Mouse (Mus musculus) ES-CJ7 (cell line): Measurements from ENCODE around the gene Tmem54.

Source experiments
- DNase-seq: peaks from one replicate; pipeline ENCODE4 v3.0.0; 2011; ENCODE audit warnings: low read depth, low spot score

Gene Tmem54

GRCm38 (mm10) chr4:129129387-129129786 lies 24.0 kb downstream of the Tmem54 start:
- DNase-seq, result no peak

GRCm38 (mm10) chr4:129130149-129130548 lies 24.8 kb downstream of the Tmem54 start:
- peak; percentile 67 for DNase-seq

DNA sequence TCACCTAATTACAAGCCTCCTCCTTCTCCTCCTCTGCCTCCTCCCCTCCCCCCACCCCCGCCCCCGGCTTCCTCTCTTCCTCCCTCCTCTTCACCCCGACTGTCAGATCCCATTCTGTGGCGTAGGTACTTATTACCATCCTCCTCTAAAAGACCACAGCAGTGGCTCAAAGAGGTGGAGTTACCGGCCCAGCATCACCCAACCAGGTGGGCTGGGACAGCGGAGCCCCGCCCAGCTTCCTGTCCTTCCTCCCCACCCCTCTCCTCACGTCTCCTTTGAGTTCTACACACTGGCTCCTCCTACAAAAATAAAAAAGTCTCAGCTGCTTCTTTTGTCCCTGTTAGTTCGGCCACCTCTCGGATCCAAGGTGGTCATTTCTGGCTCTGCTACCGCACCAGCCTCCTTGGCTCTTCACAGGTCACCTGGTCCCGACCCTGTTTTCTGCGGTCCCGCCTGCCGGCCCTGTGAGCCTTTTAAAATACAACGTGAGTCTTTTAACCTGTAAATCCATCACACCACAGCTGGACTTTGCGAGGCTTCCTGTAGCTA lies 25.5 kb downstream of the Tmem54 start:
- peak; percentile 92 for DNase-seq

GRCm38 (mm10) chr4:129134799-129135585 lies 29.6 kb downstream of the Tmem54 start:
- DNase-seq, result peak; percentile 85

- no peak for DNase-seq
Measured at GRCm38 (mm10) chr4:129135637-129136036, 30.3 kb downstream of the Tmem54 start.

DNA sequence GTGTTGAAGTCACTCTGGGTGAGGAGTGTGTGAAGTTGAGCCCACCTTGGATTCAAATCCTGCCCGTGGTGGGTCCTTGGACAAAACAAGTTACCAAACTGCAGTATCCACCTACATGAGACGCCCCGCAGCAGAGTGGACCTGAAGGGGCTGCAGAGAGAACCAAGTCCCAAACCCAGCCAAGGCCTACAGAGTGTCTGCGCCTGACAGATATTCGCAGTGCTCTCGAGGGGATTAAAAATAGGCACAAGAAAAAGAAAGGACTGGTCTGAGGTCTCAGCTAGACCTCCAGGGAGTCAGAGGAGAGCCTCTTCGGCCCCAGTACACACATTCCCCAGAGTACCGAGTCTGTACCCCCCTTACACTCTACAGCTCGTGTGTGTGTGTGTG lies 30.8 kb downstream of the Tmem54 start:
- DNase-seq, result no peak

GRCm38 (mm10) chr4:129136579-129137391 lies 31.4 kb downstream of the Tmem54 start, which contains the start of gene Fndc5:
Gene Fndc5, plus strand, starts transcription at chr4:129136999.
- no peak for DNase-seq

DNA sequence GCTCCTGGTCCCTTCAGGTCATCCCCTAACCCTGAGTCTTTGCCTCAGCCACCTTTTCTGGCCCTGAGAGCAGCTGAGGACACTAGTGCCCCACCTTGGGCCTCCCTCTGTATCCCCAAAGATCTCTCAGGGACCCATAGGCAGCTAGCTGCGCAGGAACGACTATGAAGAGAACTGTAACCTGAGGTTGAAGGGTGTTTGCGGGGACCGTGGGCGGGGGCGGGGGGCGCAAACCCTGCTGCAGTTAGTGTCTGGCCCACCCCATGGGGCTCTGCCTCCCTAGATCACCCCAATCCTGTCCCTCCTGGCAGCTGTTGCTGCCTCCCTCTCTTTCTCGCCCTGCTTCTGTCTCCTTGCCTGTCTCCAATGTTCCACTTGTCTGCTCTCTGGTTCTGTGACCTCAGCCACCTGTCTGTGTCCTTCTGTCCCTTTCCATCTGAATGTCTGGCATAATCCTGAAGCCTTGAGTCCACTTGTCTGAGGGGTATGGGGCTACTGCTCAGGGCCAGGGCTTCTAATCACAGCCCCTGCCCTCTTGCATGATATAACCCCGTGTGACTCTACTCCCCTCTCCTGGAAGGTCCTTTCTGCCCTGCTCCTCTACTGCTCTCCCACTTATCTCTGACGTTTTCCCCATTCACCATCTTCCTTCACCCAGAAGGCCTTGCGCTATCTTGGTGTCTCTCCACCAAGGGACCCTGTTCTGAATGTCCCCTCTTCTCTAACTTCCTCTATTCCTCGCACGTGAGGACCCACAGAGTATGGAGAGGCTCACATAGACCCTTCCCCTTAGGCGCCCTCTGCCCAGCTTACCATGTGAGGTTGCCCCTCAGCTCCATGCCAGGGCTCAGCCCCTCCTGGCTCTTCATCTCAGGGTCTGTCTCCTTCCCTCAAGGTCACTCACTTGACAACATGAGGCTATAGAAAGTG lies 32.3 kb downstream of the Tmem54 start:
- DNase-seq, result no peak

DNA sequence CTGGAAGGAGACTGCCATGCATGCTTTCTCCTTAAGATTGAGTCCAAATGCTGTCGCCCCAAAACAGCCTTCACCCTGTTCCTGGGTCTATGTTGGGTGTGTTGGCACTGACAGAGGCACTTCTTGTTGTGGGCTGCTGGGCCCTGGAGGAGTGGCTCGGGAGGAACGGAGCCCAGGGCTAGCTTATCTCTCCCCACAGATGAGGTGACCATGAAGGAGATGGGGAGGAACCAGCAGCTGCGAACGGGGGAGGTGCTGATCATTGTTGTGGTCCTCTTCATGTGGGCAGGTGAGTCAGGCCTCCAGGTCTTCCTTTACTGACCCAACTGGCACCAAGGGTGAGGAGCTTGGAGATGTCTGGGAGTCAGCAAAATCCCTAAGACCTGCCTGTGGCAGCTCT lies 34.3 kb downstream of the Tmem54 start:
- DNase-seq, result no peak

DNA sequence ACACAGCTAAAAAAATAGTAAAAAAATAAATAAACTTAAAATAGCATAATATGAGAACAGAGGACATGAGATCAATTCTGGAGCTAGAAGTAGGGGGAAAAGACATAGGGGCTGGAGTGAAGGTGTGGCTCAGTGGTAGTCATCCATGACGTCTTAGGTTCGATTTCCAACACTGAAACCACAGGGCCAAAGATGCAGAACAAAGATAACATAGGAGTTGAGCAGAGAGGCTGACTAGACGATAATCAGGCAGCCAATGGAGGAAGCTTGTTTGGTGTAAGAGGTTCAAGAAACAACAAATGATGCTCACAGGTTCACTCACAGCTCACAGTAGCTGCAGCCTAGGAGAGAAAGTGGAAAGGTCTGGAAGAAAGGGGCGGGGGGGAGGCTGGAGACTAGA lies 35.5 kb downstream of the Tmem54 start:
- DNase-seq, result no peak

DNA sequence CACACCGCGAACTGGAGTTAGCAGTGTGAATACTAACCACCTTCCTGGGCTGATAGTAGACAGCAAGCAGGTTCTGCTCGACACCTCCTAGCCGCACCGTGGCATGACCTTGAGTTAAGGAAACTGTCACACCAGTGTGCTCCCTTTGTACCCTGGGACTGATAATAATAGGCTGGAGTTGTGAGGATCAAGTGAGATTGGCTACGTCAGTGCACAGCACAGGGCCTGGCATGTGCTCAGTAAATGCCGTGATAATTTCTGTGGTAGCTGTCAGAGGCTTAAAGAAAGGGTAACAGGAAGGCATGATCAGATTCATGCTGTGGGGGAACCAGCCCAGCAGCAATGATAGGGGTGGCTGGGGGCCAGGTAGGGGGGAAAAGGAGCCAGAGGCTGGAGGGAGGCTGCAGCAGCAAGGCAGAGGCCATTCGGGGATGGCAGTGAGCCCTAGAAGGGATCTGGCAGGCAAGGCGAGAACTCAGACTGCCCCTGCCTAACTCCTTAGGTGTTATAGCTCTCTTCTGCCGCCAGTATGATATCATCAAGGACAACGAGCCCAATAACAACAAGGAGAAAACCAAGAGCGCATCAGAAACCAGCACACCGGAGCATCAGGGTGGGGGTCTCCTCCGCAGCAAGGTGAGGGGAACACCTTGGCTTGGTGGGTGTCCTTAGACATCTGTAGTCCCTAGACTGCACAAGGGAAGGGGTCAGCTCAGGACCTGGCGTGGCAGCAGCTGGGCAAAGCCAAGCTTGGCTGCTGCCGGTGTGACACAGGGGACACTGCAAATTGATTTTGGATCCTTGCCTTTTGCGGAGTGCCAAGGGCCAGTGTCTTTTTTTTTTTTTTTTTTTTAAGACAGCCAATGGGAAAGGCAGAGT lies 36.5 kb downstream of the Tmem54 start:
- DNase-seq, result no peak

DNA sequence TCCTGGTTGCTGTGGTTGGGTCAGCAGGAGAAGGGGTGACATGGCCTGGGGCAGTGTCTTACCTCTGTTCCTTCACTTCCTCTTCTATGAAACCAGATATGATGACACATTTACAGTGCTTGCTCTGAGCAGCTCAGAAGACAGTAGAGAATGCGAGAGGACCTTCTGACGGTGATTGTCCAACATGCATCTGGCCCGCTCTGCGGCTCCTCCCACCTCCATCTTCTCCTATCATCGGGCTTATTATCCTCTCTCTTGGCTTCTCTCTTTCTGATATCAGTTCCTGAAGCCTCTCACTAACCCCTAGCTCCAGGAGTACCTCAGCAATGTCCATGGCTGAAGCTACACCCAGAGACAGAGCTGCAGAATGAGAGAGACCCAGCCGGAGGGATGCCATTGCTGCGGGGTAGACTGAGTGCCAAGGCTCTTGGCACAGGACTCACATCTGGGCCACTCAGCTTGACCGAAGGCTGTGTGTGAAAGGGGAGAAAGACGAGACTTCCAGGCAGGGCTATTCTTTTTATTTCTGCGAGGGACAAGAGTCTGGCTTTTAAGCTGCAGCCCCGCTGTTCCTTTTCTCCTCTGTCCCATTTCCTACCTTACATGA lies 37.2 kb downstream of the Tmem54 start:
- no peak for DNase-seq

GRCm38 (mm10) chr4:129143509-129143908 lies 38.2 kb downstream of the Tmem54 start:
- no peak for DNase-seq

DNA sequence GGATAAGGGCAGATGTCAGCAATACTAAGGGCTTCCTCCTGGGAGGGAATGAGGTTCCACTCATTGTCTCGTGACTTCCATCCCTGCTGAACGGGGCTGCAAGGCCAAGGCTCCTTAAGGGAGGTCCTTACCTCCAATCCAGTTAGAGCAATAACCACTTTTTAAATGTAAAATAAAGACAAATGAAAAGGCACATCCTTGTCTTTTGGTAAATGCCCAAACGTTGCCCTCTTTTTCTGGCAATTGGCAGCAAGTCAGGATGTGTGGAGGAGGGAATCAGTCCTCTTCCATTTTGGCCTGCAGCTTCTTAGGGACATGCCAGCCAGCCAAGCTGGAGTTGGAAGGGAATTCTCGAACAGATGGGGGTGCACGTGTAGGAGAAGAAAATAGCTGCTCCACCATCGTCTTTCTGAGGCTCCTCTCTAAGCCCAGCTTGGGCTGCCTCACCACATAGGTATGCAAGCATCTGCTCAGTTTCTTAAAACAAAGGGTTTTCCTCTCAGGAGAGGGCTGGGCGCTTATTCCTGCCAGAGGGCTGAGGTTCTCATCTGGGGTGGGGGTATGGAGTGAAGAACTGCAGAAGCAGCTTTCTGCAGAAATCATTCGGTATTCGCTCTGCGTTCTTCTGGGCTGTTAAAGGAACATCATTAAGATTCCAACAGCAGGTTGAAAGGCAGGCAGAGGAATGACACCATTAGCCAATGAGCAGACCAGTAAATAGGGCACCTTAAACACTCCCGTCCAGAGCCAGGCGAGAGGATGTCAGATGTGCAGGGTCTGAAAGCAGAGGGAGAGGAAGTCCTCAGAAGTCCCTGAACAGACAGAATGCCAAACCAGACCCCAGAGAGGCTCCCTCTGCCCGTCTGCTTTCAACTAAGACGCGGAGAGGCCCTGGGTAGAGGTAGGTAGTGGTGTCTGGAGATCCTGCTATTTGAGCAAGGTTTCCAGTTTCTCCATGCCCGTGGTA lies 39.3 kb downstream of the Tmem54 start:
- no peak for DNase-seq

DNA sequence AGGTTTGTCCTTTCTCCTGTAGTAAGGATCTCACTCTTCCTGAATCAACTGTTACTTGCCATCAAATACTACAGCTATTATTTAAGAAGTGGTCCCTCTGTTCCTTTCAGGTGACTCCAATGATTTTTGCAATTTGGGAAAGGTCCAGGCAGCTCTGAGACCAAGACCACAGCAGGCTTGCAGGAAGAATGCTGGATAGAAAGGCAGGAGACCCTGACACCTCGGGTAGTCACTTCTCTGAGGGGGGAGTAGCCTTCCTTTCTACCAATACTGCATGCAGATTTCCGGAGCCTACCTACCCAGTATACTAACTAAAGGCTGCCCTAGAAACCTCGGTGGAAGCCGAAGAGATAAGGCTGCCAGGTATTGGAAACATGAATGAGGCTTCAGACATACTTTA lies 40.1 kb downstream of the Tmem54 start:
- DNase-seq, result no peak

GRCm38 (mm10) chr4:129145943-129146342 lies 40.6 kb downstream of the Tmem54 start:
- no peak for DNase-seq

GRCm38 (mm10) chr4:129146392-129146791 lies 41.0 kb downstream of the Tmem54 start:
- no peak for DNase-seq

GRCm38 (mm10) chr4:129147552-129148103 lies 42.3 kb downstream of the Tmem54 start:
- no peak for DNase-seq

- no peak for DNase-seq
Measured at GRCm38 (mm10) chr4:129149321-129149720, 44.0 kb downstream of the Tmem54 start.
